Mouse (Mus musculus) layer of hippocampus, adult 2 months (tissue): ENCODE data around the gene Bphl. TPM values are rescaled to one million over a fixed set of nuclear protein-coding genes. Genes with fewer than 3 reads are reported as not detected.
A peak's percentile ranks its signal among the peaks of the same experiment; 100 is the strongest.
"Not testable (repeated sequence)": the region's sequence is repeated elsewhere in the genome, so short reads cannot be mapped to it uniquely, and the experiment has no call there.

Source experiments
- DNase-seq, 2 experiments: peaks; one replicate each; pipeline ENCODE4 v3.0.0; 2022; ENCODE audit warnings: low spot score in 2 of 2
- H3K27ac ChIP-seq: fragments of 200-600 bp; 2 replicates; pipeline ENCODE4 v1.8.1; 2022
- H3K4me3 ChIP-seq: fragments of 200-600 bp; 2 replicates; pipeline ENCODE4 v1.8.1; 2022; ENCODE audit warnings: mild to moderate bottlenecking
- CTCF ChIP-seq: fragments of 200-600 bp; conservative IDR thresholded peaks from 2 replicates; pipeline ENCODE4 v1.8.1; 2022; ENCODE audit warnings: antibody characterized with exemption, mild to moderate bottlenecking, moderate library complexity
- total RNA-seq, 2 experiments: library from RNA; stranded (reverse); gene quantifications; 2 replicates each; pipeline ENCODE4 v1.2.3; 2021

The Bphl gene
- total RNA-seq, 2 experiments from 2014 or later = 50.8 to 51.9 TPM

GRCm38 (mm10) chr13:34081926-34082325, 44.5 kb downstream of the Bphl start:
- DNase-seq = no peak
- H3K4me3 ChIP-seq = no peak overlapping the region
- no peak for TF ChIP-seq CTCF

GRCm38 (mm10) chr13:34084026-34084750, 46.8 kb downstream of the Bphl start:
- TF ChIP-seq CTCF = no peak
- Histone ChIP-seq H3K4me3 (no peak overlapping the region), H3K27ac (peak overlapping the region; percentile 81)
- DNase-seq = no peak

More at GRCm38 (mm10) chr13:34081926-34082325, 44.5 kb downstream of the Bphl start:
- H3K27ac ChIP-seq = no peak overlapping the region

- DNase-seq = no peak
- TF ChIP-seq CTCF = no peak
- H3K4me3 ChIP-seq = no peak overlapping the region
- peak overlapping the region; percentile 72 for H3K27ac ChIP-seq
Measured at GRCm38 (mm10) chr13:34087052-34087812, 49.8 kb downstream of the Bphl start.

- peak overlapping the region; percentile 72 for H3K27ac ChIP-seq
- not testable (repeated sequence) for H3K4me3 ChIP-seq, DNase-seq
Measured at GRCm38 (mm10) chr13:34088201-34088649, 50.8 kb downstream of the Bphl start.

- Histone ChIP-seq H3K27ac (peak overlapping the region; percentile 72), H3K4me3 (no peak overlapping the region)
- no peak for TF ChIP-seq CTCF
- DNase-seq = no peak
Measured at GRCm38 (mm10) chr13:34088871-34089288, 51.5 kb downstream of the Bphl start.

- DNase-seq = no peak
- TF ChIP-seq CTCF = no peak
- peak overlapping the region; percentile 72 for H3K27ac ChIP-seq
- H3K4me3 ChIP-seq = no peak overlapping the region
Measured at GRCm38 (mm10) chr13:34089358-34089757, 52.0 kb downstream of the Bphl start.

- peak; percentile 75 to 95 for DNase-seq
- H3K4me3 ChIP-seq = peak overlapping the region; percentile 27; the same call in 1 of the 2 replicates
- TF ChIP-seq CTCF = no peak
- H3K27ac ChIP-seq = peak overlapping the region; percentile 84
Measured at GRCm38 (mm10) chr13:34095542-34096435, 58.4 kb downstream of the Bphl start.

GRCm38 (mm10) chr13:34096455-34096854, 59.1 kb downstream of the Bphl start:
- no peak for DNase-seq
- peak overlapping the region; percentile 13; the same call in 1 of the 2 replicates for H3K4me3 ChIP-seq
- no peak for TF ChIP-seq CTCF
- peak overlapping the region; percentile 84 for H3K27ac ChIP-seq

- Histone ChIP-seq H3K4me3 (no peak overlapping the region), H3K27ac (peak overlapping the region; percentile 84)
- no peak for TF ChIP-seq CTCF
- no peak for DNase-seq
Measured at GRCm38 (mm10) chr13:34097086-34097485, 59.7 kb downstream of the Bphl start.

- no peak for TF ChIP-seq CTCF
- no peak overlapping the region for H3K4me3 ChIP-seq
- H3K27ac ChIP-seq = peak overlapping the region; percentile 37
- no peak for DNase-seq
Measured at GRCm38 (mm10) chr13:34100733-34101132, 63.3 kb downstream of the Bphl start.

GRCm38 (mm10) chr13:34101247-34101646, 63.9 kb downstream of the Bphl start:
- H3K27ac ChIP-seq = no peak overlapping the region
- no peak overlapping the region for H3K4me3 ChIP-seq
- DNase-seq = no peak
- TF ChIP-seq CTCF = no peak

- no peak for DNase-seq
- no peak for TF ChIP-seq CTCF
- no peak overlapping the region for H3K27ac ChIP-seq
- H3K4me3 ChIP-seq = no peak overlapping the region
Measured at GRCm38 (mm10) chr13:34101908-34102307, 64.5 kb downstream of the Bphl start.

GRCm38 (mm10) chr13:34105364-34105763, 68.0 kb downstream of the Bphl start:
- no peak for TF ChIP-seq CTCF

More at GRCm38 (mm10) chr13:34105364-34105763, 68.0 kb downstream of the Bphl start:
- H3K27ac ChIP-seq = no peak overlapping the region
- DNase-seq = no peak
- H3K4me3 ChIP-seq = no peak overlapping the region
